Mouse (Mus musculus) neural tube, embryonic 10.5 days (tissue): ENCODE results near the gene Pole4.
"Not testable (repeated sequence)": the region's sequence is repeated elsewhere in the genome, so short reads cannot be mapped to it uniquely, and the experiment has no call there.

ENCODE experiments used
- DNase-seq: peaks from one replicate; pipeline ENCODE4 v3.0.0-alpha.2; 2017; ENCODE audit warnings: low spot score; ENCODE audit errors: extremely low spot score

Pole4 gene

DNA sequence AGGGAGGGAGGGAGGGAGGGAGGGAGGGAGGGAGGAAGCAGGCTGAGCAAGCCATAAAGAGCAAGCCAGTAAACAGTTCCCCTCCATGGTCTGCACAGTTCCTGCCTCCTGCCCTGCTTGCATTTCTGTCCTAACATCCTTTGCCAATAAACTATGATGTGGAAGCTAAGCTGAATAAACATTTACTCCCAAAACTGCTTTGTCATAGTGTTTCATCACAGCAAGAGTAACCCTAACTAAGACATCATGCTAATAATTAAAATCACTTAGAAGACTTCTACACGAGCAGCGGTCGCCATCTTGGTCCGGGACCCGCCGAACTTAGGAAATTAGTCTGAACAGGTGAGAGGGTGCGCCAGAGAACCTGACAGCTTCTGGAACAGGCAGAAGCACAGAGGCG is 79.8 kb downstream of the Pole4 start:
- not testable (repeated sequence) for DNase-seq

DNA sequence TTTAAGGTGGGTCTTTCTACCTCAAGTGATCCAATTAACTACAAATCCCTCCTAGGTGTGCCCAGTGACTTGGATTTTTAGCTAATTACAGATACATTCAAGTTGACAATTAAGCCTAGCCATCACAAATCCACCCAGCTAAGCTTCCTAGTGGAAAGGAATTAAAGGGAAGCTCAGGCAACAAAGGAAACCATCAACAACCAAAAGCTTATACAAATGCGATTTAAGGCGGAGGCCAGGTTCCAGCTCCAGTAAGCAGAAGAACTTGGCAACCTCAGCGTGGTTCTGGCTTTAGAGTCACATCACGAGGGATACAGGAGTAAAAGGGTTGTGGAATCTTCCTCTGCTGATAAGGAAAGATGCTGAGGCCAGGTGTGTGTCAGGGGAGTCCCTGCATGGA is 92.0 kb downstream of the Pole4 start:
- DNase-seq = no peak

DNA sequence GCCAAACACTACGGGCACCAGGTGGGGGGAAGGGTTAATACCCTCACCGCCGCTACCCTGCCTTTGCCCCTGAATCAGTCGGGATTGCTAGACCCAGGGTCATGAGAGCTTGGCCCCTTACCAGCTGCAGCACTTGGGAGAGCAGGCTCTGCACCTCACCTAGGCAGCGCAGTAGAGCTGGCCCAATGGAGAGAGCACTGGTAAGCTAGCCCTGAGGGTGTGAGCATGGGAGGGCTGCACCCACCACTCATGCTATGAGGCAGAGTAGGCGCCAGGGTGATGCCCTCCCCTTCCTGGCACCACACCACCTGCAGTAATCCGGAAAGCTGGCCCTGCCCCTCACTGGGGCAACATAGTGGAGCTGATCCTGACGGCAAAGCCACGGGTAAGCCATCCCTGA is 94.1 kb downstream of the Pole4 start:
- no peak for DNase-seq

DNA sequence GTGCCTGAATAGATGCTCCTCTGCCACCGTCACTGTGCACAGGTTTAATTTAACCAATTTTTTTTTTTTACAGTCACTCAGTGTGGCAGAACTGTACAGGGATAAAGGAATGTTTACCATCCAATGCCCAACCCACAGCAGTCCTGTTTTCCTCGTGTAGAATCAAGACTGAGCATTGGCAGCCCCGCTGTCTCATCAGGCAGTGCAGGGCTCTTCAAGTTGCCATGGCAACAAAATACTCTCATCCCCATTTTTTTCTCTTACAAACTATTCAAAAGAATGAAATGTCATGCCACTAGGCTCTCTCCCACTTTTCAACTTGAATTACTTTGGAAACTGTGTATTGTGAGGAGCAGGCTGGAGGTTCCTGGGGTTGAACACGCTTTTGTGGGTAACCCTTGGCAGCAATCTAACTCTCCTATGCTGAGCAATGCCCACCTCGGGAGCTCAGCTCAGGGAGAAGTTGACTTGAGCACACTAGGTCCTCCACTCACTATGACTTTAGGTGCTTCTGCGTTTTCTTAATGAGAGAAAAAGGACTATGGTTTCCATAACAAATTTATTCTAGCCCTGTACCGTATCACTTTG is 95.7 kb downstream of the Pole4 start:
- no peak for DNase-seq

DNA sequence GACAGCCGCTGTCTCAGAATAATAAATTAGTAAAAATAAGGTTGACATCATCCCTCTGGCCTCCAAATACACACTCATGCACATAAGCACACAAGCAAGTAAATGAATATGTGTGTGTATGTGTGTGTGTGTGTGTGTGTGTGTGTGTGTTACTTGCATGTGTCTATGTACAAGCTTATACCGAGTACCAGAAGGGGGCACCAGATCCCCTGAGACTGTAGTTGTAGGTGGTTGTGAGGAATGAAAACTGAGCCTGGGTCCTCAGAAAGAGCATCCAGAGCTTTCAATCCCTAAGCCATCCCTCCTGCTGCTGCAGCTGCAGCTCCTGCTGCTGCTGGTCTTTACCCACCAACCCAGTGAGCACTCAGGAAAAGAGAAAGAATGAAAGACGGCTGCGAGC is 96.4 kb downstream of the Pole4 start:
- DNase-seq = no peak

DNA sequence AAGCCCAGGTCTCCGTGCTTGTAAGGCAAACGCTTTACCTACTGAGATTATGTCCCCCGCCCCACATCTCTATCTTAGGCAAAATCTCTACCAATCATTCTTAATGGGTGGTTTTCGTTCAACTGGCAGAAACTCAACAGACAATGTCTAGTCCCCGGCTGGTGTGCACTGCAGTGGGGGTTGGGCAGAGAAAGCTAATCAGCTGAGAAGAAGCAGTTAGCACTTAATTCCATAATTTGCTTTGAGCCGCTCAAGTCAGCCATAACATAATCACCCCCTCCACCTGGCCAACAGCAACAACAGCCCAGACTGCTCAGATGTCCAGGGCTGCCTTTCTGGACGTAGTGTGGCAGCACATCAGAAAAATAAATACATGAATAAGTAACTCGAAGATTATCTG is 100.4 kb downstream of the Pole4 start:
- no peak for DNase-seq

DNA sequence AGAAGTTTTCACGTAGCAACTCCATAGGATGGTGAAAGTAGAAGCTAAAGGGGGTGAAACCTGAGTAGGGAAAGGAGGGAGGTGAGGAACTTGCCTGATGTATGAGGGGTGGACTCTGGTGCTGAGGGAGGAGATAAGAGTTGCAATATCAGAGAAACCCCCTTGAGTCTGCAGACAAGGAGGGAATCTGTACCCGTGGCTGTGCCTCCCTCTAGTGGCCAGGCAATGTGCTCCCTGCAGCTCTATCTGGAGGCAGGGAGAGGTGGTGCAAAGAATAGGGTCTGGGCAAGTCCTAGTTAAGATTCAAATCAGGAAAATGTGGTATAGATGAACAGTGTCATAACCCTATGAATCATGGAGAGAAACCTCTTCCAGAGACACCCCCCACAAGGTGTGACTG is 101.5 kb downstream of the Pole4 start:
- no peak for DNase-seq

DNA sequence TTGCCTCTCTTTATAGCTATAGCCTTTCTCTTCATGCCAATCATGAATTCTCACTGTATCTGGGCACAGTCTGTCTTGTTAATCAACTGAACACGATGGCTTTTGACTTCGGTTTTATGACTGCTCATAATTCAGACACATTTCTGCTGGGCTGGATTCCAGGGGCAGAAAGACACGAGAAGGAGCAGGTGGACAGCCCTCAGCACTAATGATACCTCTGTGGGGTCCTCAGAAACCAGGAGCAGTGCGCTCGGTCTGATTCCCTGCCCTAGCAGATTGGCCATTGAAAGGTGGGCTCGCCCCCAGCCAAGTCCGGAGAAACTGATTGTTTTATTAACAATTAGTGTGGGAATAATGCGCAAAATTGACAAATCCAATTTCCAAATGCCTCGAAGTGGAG is 101.9 kb downstream of the Pole4 start:
- no peak for DNase-seq

DNA sequence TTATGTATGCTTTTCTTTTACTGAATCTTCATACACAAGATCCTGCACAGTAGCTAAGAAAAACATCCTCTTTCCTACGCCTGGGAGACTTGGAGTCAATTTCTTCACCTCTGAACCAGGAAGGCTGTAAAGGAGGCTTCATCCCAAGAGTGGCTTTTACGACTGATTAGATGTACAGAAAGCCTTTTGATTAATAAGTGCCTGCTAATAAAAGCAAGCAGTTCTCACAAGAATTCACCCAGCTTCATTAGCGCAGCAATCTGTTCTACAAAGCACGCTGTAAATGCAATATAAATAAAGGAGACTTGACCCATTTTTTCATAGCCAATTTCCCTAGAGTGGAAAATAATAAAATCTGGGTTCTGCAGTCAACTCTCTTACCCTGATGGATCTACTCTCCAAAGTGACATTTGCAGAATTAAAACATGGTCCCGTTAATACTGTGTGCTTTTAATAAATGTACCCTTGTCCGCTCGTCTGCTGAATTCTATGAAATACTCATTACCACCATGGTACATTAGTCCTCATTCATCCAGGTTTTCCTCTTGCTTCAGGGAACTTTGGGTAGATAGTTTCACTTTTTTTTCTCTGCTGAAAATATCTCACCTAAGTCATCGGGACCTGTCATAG is 109.6 kb downstream of the Pole4 start:
- no peak for DNase-seq

DNA sequence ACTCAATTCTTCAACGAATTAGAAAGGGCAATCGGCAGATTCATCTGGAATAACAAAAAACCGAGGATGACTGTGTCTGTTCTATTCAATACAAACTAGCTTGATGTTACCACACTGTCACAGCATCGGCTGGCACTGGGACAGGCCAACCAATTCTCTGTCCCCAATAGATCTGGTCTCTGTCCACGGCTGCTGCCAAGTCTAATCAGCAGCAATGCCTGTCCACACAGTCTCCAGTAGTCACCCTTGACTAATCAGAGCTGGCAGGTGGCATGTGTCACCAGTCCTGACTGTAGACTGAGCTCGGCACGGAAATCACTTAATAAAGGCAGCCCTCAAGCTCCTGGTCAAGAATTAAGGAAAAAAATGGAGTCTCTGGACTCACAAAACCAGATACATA is 115.8 kb downstream of the Pole4 start:
- no peak for DNase-seq

DNA sequence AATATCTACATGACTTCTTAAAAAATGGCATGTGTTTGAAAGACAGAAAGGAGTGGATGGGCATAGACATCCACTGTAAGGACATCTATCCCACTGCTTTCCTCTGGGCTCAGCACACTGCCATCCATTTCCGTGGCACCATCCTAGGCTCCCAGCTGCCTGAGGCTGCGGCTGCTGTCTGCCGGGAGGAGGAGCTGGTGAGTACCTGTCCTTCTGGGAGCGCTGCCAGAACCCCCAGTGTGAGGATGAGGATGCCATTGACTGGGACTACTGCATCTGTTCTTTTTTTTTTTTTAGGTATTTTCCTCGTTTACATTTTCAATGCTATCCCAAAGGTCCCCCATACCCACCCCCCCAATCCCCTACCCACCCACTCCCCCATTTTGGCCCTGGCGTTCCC is 119.8 kb downstream of the Pole4 start:
- DNase-seq = no peak

DNA sequence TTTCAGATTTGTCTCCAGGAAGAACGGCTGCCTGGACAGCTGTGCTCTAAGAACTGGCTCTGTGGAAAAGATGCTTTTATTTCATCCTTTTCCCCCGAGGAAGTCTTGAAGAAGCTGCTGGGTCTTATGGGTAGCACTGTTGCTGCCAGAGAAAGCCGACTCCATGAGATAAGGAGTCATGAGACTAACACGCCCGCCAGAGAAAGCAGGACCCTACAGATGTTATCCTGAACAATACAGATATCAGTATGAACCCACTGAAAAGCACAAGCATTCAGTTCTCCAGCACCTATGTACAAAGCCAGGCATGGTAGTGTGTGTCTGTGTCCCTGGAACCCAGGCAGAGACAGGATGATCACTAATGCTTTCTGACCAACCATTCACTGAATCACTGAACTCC is 129.7 kb downstream of the Pole4 start:
- no peak for DNase-seq
